Mouse (Mus musculus) spleen, postnatal 14 days (tissue): ENCODE data around the gene Safb2.
A peak's percentile ranks its signal among the peaks of the same experiment; 100 is the strongest.

Experiments
- DNase-seq, 2 experiments: peaks; one replicate each; pipeline ENCODE4 v3.0.0; 2021 to 2022; ENCODE audit warnings: low spot score in 2 of 2

Safb2 gene

GRCm38 (mm10) chr17:56609452-56610171, 25.2 kb upstream of the Safb2 start, which contains the start of gene 2410015M20Rik:
Gene 2410015M20Rik, minus strand, starts transcription at chr17:56609771.
- DNase-seq, result peak; percentile 83 to 90

- DNase-seq, result no peak
Observed at GRCm38 (mm10) chr17:56608699-56609098, 24.3 kb upstream of the Safb2 start.

- DNase-seq, result no peak
Observed at GRCm38 (mm10) chr17:56607521-56608062, 23.2 kb upstream of the Safb2 start.

- no peak for DNase-seq
Observed at GRCm38 (mm10) chr17:56605431-56605830, 21.0 kb upstream of the Safb2 start.

- DNase-seq, result no peak
Observed at GRCm38 (mm10) chr17:56604422-56604821, 20.0 kb upstream of the Safb2 start.

- DNase-seq, result no peak
Observed at GRCm38 (mm10) chr17:56604070-56604380, 19.6 kb upstream of the Safb2 start.

GRCm38 (mm10) chr17:56603186-56604069, 19.0 kb upstream of the Safb2 start:
- no peak for DNase-seq

GRCm38 (mm10) chr17:56593527-56594271, 9.3 kb upstream of the Safb2 start:
- DNase-seq, result no peak

- DNase-seq, result no peak
Observed at GRCm38 (mm10) chr17:56592553-56592952, 8.2 kb upstream of the Safb2 start.

GRCm38 (mm10) chr17:56588921-56589320, 4.5 kb upstream of the Safb2 start:
- no peak for DNase-seq

GRCm38 (mm10) chr17:56587773-56588172, 3.4 kb upstream of the Safb2 start:
- DNase-seq, result no peak

- DNase-seq, result peak; percentile 39 to 52
Observed at GRCm38 (mm10) chr17:56585171-56585821, 911 bp upstream of the Safb2 start.

- DNase-seq, result peak in 1 of 2 experiments; percentile 32
Observed at GRCm38 (mm10) chr17:56583611-56584256, 651 bp downstream of the Safb2 start.

GRCm38 (mm10) chr17:56583071-56583470, 1.3 kb downstream of the Safb2 start:
- DNase-seq, result no peak

- no peak for DNase-seq
Observed at GRCm38 (mm10) chr17:56572939-56573338, 11.4 kb downstream of the Safb2 start.

GRCm38 (mm10) chr17:56572154-56572553, 12.2 kb downstream of the Safb2 start:
- DNase-seq, result no peak

GRCm38 (mm10) chr17:56570287-56570686, 14.1 kb downstream of the Safb2 start:
- DNase-seq, result no peak

- no peak for DNase-seq
Observed at GRCm38 (mm10) chr17:56567370-56567769, 17.0 kb downstream of the Safb2 start.

GRCm38 (mm10) chr17:56566918-56567317, 17.5 kb downstream of the Safb2 start:
- DNase-seq, result no peak

- no peak for DNase-seq
Observed at GRCm38 (mm10) chr17:56566293-56566692, 18.1 kb downstream of the Safb2 start.

- DNase-seq, result no peak
Observed at GRCm38 (mm10) chr17:56561866-56562265, 22.5 kb downstream of the Safb2 start.
